Mouse (Mus musculus) liver, embryonic 14.5 days (tissue): ENCODE data around the gene Olfr527. TPM values are rescaled to one million over a fixed set of nuclear protein-coding genes. Genes with fewer than 3 reads are reported as not detected.

Experiments used
- ATAC-seq: fragments of 200-750 bp; cut with Nextera tagmentation; 2 replicates; pipeline ENCODE4 v1.8.0; 2017; ENCODE audit warnings: moderate number of reproducible peaks, mild to moderate bottlenecking, moderate library complexity; ENCODE audit not compliant: insufficient read depth
- DNase-seq, 3 experiments: peaks; one replicate each; pipeline ENCODE4 v3.0.0-alpha.2; 2012 to 2013; ENCODE audit warnings: low read depth in 3 of 3, low spot score in 3 of 3
- H3K27ac ChIP-seq: fragments of 300-500 bp; sonication (generic); 2 replicates; pipeline ENCODE4 v1.5.1; 2014; ENCODE audit warnings: moderate library complexity, mild to moderate bottlenecking, control low read depth, inconsistent platforms
- H3K27me3 ChIP-seq: fragments of 300-500 bp; sonication (generic); 2 replicates; pipeline ENCODE4 v1.6.1; 2014; ENCODE audit warnings: mild to moderate bottlenecking, low read length, moderate library complexity; ENCODE audit not compliant: control insufficient read depth, insufficient read depth
- H3K36me3 ChIP-seq: fragments of 300-500 bp; sonication (generic); replicated peaks from 2 replicates; pipeline ENCODE4 v1.6.1; 2014; ENCODE audit warnings: low read depth; ENCODE audit not compliant: control insufficient read depth, insufficient read depth
- H3K4me1 ChIP-seq, 2 experiments: fragments of 200-500 bp in 1 of 2; fragments of 300-500 bp in 1 of 2; sonication (generic) in 1 of 2; replicated peaks; 2 replicates each; pipeline ENCODE4 v1.6.1; 2012 to 2014; ENCODE audit warnings: antibody characterized with exemption in 1 of 2, inconsistent platforms in 1 of 2, low read length in 1 of 2; ENCODE audit not compliant: control insufficient read depth in 2 of 2, insufficient read depth in 2 of 2
- H3K4me2 ChIP-seq: fragments of 300-500 bp; sonication (generic); 2 replicates; pipeline ENCODE4 v1.6.1; 2014; ENCODE audit warnings: low read depth, mild to moderate bottlenecking, control low read depth, moderate library complexity
- H3K4me3 ChIP-seq, 2 experiments: fragments of 200-500 bp in 1 of 2; fragments of 300-500 bp in 1 of 2; sonication (generic) in 1 of 2; 2 replicates each; pipeline ENCODE4 v1.5.1; 2012 to 2014; ENCODE audit warnings: low read depth in 2 of 2, low read length in 2 of 2, mild to moderate bottlenecking in 2 of 2, control low read depth in 1 of 2, inconsistent platforms in 1 of 2, moderate library complexity in 1 of 2; ENCODE audit not compliant: insufficient read depth in 1 of 2
- H3K9ac ChIP-seq: fragments of 300-500 bp; sonication (generic); replicated peaks from 2 replicates; pipeline ENCODE4 v1.6.1; 2014; ENCODE audit warnings: mild to moderate bottlenecking, control low read depth, moderate library complexity
- H3K9me3 ChIP-seq: fragments of 300-500 bp; sonication (generic); 2 replicates; pipeline ENCODE4 v1.6.1; 2016; ENCODE audit warnings: low read length, mixed read lengths; ENCODE audit not compliant: control insufficient read depth
- CTCF ChIP-seq: IDR thresholded peaks from 2 replicates; pipeline ENCODE4 v1.5.1; 2016; ENCODE audit warnings: antibody characterized with exemption, low read depth, control low read depth
- EP300 ChIP-seq: IDR thresholded peaks from 2 replicates; pipeline ENCODE4 v1.6.1; 2016; ENCODE audit warnings: antibody characterized with exemption, low read depth
- WGBS: fragments of 180-500 bp; shearing (Covaris S2); extraction: QIAGEN DNeasy Blood & Tissue Kit; methylation state at CpG from one replicate; pipeline ENCODE4 v1.1.7; 2014; ENCODE audit not compliant: insufficient replicate concordance; 5-methylcytosine and 5-hydroxymethylcytosine counted together
- polyA plus RNA-seq, 2 experiments: library from polyadenylated mRNA; depleted of rRNA in 1 of 2; stranded (reverse) in 1 of 2; unstranded in 1 of 2; fragments of >200 nt; fragmentation: Nextera tagmentation in 1 of 2; extraction: Ambion mirVana in 1 of 2; gene quantifications; 2 replicates each; pipeline versions ENCODE4 v1.2.1 to v1.2.3; 2012 to 2014

Gene Olfr527
- polyA plus RNA-seq, 2 experiments = not detected

DNA sequence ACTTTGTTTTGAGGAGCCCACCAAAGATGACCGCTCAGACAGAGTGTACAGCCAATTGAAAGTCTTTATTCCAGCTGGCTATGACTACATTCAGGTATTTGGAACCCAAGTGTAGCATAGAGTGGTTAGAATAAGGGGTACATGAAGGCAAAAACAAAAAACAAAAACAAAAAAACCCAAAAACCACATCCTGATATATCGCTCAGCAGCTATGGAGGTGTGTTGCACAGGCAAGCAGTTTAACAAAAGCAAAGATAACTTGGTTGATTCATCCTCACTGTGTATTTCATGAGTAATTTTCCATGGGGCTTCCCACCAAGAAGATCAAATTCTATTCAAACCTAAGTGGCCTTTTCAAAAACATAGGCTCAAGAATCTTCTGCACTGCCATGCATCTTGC is 43.1 kb downstream of the Olfr527 start:
- no peaks in the 10 kb centered on the region for H3K9me3 ChIP-seq
- ATAC-seq = no peak
- TF ChIP-seq EP300 (no peak), CTCF (no peak)

More for the DNA sequence above, 43.1 kb downstream of the Olfr527 start:
- Histone ChIP-seq H3K9ac (no peak overlapping the region), H3K27me3 (no peaks in the 10 kb centered on the region), H3K4me3 (no peak overlapping the region), H3K36me3 (no peaks in the 10 kb centered on the region), H3K4me1 (no peaks in the 10 kb centered on the region), H3K27ac (no peak overlapping the region), H3K4me2 (no peak overlapping the region)
- no peak for DNase-seq
- WGBS = 67% methylated on average over 2 of the region's 2 CpGs

Other genes with a start within 250 kb of the Olfr527 start
- gene Prap1, start 240.6 kb upstream of the Olfr527 start, polyA plus RNA-seq (2012; rRNA removed) = 0.87 TPM in 1 of 2 replicates, not detected in the other
- gene Prap1, start 240.6 kb upstream of the Olfr527 start, polyA plus RNA-seq (2014; fragmentation: Nextera tagmentation; extraction: Ambion mirVana) = not detected in 2 replicates
- gene Fuom, start 231.6 kb upstream of the Olfr527 start, polyA plus RNA-seq (2012; rRNA removed) = 6.3 and 6.7 TPM in 2 replicates
- gene Fuom, start 231.6 kb upstream of the Olfr527 start, polyA plus RNA-seq (2014; fragmentation: Nextera tagmentation; extraction: Ambion mirVana) = 7.7 and 9.2 TPM in 2 replicates
- gene Paox, start 218.2 kb upstream of the Olfr527 start, polyA plus RNA-seq (2012; rRNA removed) = 4.2 and 5.4 TPM in 2 replicates
- gene Paox, start 218.2 kb upstream of the Olfr527 start, polyA plus RNA-seq (2014; fragmentation: Nextera tagmentation; extraction: Ambion mirVana) = 10.4 and 10.5 TPM in 2 replicates
- 36.5 and 45.7 TPM in 2 replicates for gene Echs1, start 217.5 kb upstream of the Olfr527 start, polyA plus RNA-seq (2012; rRNA removed)
- gene Echs1, start 217.5 kb upstream of the Olfr527 start, polyA plus RNA-seq (2014; fragmentation: Nextera tagmentation; extraction: Ambion mirVana) = 97.2 and 99.0 TPM in 2 replicates
- 10.1 and 14.6 TPM in 2 replicates for gene Mtg1, start 196.5 kb upstream of the Olfr527 start, polyA plus RNA-seq (2012; rRNA removed)
- gene Mtg1, start 196.5 kb upstream of the Olfr527 start, polyA plus RNA-seq (2014; fragmentation: Nextera tagmentation; extraction: Ambion mirVana) = 17.3 and 18.5 TPM in 2 replicates
- gene Sprn, start 179.1 kb upstream of the Olfr527 start, polyA plus RNA-seq (2012; rRNA removed) = 0.01 TPM in 1 of 2 replicates, not detected in the other
- not detected in 2 replicates for gene Sprn, start 179.1 kb upstream of the Olfr527 start, polyA plus RNA-seq (2014; fragmentation: Nextera tagmentation; extraction: Ambion mirVana)
- gene Olfr522, start 169.3 kb upstream of the Olfr527 start, polyA plus RNA-seq (2012; rRNA removed) = not detected in 2 replicates
- not detected in 2 replicates for gene Olfr522, start 169.3 kb upstream of the Olfr527 start, polyA plus RNA-seq (2014; fragmentation: Nextera tagmentation; extraction: Ambion mirVana)
- gene Olfr523, start 160.8 kb upstream of the Olfr527 start, polyA plus RNA-seq (2012; rRNA removed) = not detected in 2 replicates
- not detected in 2 replicates for gene Olfr523, start 160.8 kb upstream of the Olfr527 start, polyA plus RNA-seq (2014; fragmentation: Nextera tagmentation; extraction: Ambion mirVana)
- not detected in 2 replicates for gene Olfr524, start 128.1 kb upstream of the Olfr527 start, polyA plus RNA-seq (2012; rRNA removed)
- not detected in 2 replicates for gene Olfr524, start 128.1 kb upstream of the Olfr527 start, polyA plus RNA-seq (2014; fragmentation: Nextera tagmentation; extraction: Ambion mirVana)
- 0.03 and 0.07 TPM in 2 replicates for gene Cd163l1, start 115.8 kb upstream of the Olfr527 start, polyA plus RNA-seq (2012; rRNA removed)
- gene Cd163l1, start 115.8 kb upstream of the Olfr527 start, polyA plus RNA-seq (2014; fragmentation: Nextera tagmentation; extraction: Ambion mirVana) = not detected in 2 replicates
- gene 5830411N06Rik, start 86.7 kb upstream of the Olfr527 start, polyA plus RNA-seq (2012; rRNA removed) = not detected in 2 replicates
- gene 5830411N06Rik, start 86.7 kb upstream of the Olfr527 start, polyA plus RNA-seq (2014; fragmentation: Nextera tagmentation; extraction: Ambion mirVana) = not detected in 2 replicates
- gene Olfr525, start 13.2 kb upstream of the Olfr527 start, polyA plus RNA-seq (2012; rRNA removed) = not detected in 2 replicates
- gene Olfr525, start 13.2 kb upstream of the Olfr527 start, polyA plus RNA-seq (2014; fragmentation: Nextera tagmentation; extraction: Ambion mirVana) = not detected in 2 replicates
- gene Olfr60, start 27.7 kb downstream of the Olfr527 start, polyA plus RNA-seq (2012; rRNA removed) = not detected in 2 replicates
- not detected in 2 replicates for gene Olfr60, start 27.7 kb downstream of the Olfr527 start, polyA plus RNA-seq (2014; fragmentation: Nextera tagmentation; extraction: Ambion mirVana)
- not detected in 2 replicates for gene Olfr530, start 42.3 kb downstream of the Olfr527 start, polyA plus RNA-seq (2012; rRNA removed)
- gene Olfr530, start 42.3 kb downstream of the Olfr527 start, polyA plus RNA-seq (2014; fragmentation: Nextera tagmentation; extraction: Ambion mirVana) = not detected in 2 replicates
- gene Olfr531, start 68.9 kb downstream of the Olfr527 start, polyA plus RNA-seq (2012; rRNA removed) = not detected in 2 replicates
- gene Olfr531, start 68.9 kb downstream of the Olfr527 start, polyA plus RNA-seq (2014; fragmentation: Nextera tagmentation; extraction: Ambion mirVana) = not detected in 2 replicates
- not detected in 2 replicates for gene Olfr532, start 87.6 kb downstream of the Olfr527 start, polyA plus RNA-seq (2012; rRNA removed)
- gene Olfr532, start 87.6 kb downstream of the Olfr527 start, polyA plus RNA-seq (2014; fragmentation: Nextera tagmentation; extraction: Ambion mirVana) = not detected in 2 replicates
- gene Olfr533, start 129.4 kb downstream of the Olfr527 start, polyA plus RNA-seq (2012; rRNA removed) = not detected in 2 replicates
- gene Olfr533, start 129.4 kb downstream of the Olfr527 start, polyA plus RNA-seq (2014; fragmentation: Nextera tagmentation; extraction: Ambion mirVana) = not detected in 2 replicates
- not detected in 2 replicates for gene Olfr535, start 150.2 kb downstream of the Olfr527 start, polyA plus RNA-seq (2012; rRNA removed)
- gene Olfr535, start 150.2 kb downstream of the Olfr527 start, polyA plus RNA-seq (2014; fragmentation: Nextera tagmentation; extraction: Ambion mirVana) = not detected in 2 replicates
- gene Olfr536, start 173.4 kb downstream of the Olfr527 start, polyA plus RNA-seq (2012; rRNA removed) = not detected in 2 replicates
- gene Olfr536, start 173.4 kb downstream of the Olfr527 start, polyA plus RNA-seq (2014; fragmentation: Nextera tagmentation; extraction: Ambion mirVana) = not detected in 2 replicates
- gene Olfr538, start 233.9 kb downstream of the Olfr527 start, polyA plus RNA-seq (2012; rRNA removed) = not detected in 2 replicates
- not detected in 2 replicates for gene Olfr538, start 233.9 kb downstream of the Olfr527 start, polyA plus RNA-seq (2014; fragmentation: Nextera tagmentation; extraction: Ambion mirVana)